Mouse (Mus musculus): Measurements from ENCODE around the gene Hdac1. TPM values are rescaled to one million over a fixed set of nuclear protein-coding genes. Genes with fewer than 3 reads are reported as not detected.

Gene Hdac1
- total and polyA plus RNA-seq, 2 experiments from 2014 or later: 38.0 to 56.6 TPM

GRCm38 (mm10) chr4:129563718-129564117 lies 21.2 kb upstream of the Hdac1 start:
- Histone ChIP-seq H3K36me3 (ENCODE audit: insufficient read depth, low read length) (no peaks in the 10 kb centered on the region), H3K4me1 (ENCODE audit: insufficient read depth, low read length) (no peaks in the 10 kb centered on the region), H3K27ac (no peak overlapping the region), H3K9ac (replicated peaks; ENCODE audit: low read length) (no peak overlapping the region), H3K4me2 (ENCODE audit: low read depth, low read length) (no peak overlapping the region), H3K27me3 (ENCODE audit: insufficient read depth, low read length) (no peaks in the 10 kb centered on the region), H3K9me3 (ENCODE audit: low read length) (no peaks in the 10 kb centered on the region), H3K4me3 (ENCODE audit: low read length) (no peak overlapping the region)
- ATAC-seq: no peak
- no peak for DNase-seq (ENCODE audit: low spot score)
- 70% methylated on average over 8 of the region's 8 CpGs for WGBS
- no peak for TF ChIP-seq CTCF (IDR thresholded peaks at IDR 0.05; ENCODE audit: low read depth)

GRCm38 (mm10) chr4:129561184-129561583 lies 18.7 kb upstream of the Hdac1 start:
- DNase-seq (ENCODE audit: low spot score) (no peak), ATAC-seq (no peak)
- no peak for TF ChIP-seq CTCF (IDR thresholded peaks at IDR 0.05; ENCODE audit: low read depth)
- no peaks in the 10 kb centered on the region for H3K9me3 ChIP-seq (ENCODE audit: low read length)
- H3K27me3 ChIP-seq (ENCODE audit: insufficient read depth, low read length): no peaks in the 10 kb centered on the region
- H3K4me2 ChIP-seq (ENCODE audit: low read depth, low read length): no peak overlapping the region
- no peaks in the 10 kb centered on the region for H3K36me3 ChIP-seq (ENCODE audit: insufficient read depth, low read length)
- WGBS: 93% methylated on average over 5 of the region's 5 CpGs
- H3K4me3 ChIP-seq (ENCODE audit: low read length): no peak overlapping the region
- H3K27ac ChIP-seq: no peak overlapping the region
- no peaks in the 10 kb centered on the region for H3K4me1 ChIP-seq (ENCODE audit: insufficient read depth, low read length)
- no peak overlapping the region for H3K9ac ChIP-seq (replicated peaks; ENCODE audit: low read length)

DNA sequence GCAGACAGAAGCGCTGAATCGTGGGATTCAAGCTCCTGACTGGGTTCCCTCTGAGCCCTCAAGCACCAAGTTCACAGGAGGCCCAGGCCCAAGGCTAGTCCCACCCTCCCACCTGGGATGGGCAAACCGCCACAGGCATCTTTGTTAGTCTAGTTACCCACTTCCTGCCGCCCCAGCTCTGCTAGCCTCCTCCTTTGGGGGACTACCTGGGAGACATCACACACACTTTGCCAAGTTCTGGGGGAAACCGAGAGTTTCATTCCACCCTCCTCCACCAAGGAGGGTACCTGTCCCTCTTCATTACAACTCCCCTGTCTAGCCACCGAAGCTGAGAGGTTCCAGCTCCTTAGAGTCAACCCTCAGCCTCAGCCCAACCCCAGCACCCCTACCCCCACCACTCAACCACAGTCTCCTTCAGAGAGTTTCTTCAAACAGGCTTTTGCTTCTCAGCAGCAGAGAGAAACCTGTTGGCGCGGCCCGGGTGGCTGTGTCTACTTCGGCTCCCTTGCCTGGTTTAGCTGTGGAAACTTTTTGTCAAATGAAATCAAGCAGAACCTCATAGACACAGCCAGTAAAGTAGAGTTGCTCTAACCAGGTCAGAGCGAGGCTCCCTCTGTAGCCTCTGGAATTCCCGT lies 15.9 kb upstream of the Hdac1 start:
- WGBS: 89% methylated on average over 12 of the region's 12 CpGs

GRCm38 (mm10) chr4:129557256-129557808 lies 14.8 kb upstream of the Hdac1 start:
- TF ChIP-seq CTCF (IDR thresholded peaks at IDR 0.05; ENCODE audit: low read depth): no peak
- 0 out of 2 replicates have a peak, but pooled peaks cover 14% of the 10 kb centered on the region for H3K4me1 ChIP-seq (ENCODE audit: insufficient read depth, low read length)
- no peaks in the 10 kb centered on the region for H3K27me3 ChIP-seq (ENCODE audit: insufficient read depth, low read length)
- ATAC-seq: 0 out of 2 replicates have a peak, but pooled peaks have one; percentile 15
- H3K4me3 ChIP-seq (ENCODE audit: low read length): peak overlapping the region; percentile 41; the same call in 1 of the 2 replicates
- peak overlapping the region; percentile 88; the same call in 1 of the 2 replicates for H3K4me2 ChIP-seq (ENCODE audit: low read depth, low read length)
- H3K36me3 ChIP-seq (ENCODE audit: insufficient read depth, low read length): no peaks in the 10 kb centered on the region
- WGBS: 85% methylated on average over 9 of the region's 9 CpGs
- no peaks in the 10 kb centered on the region for H3K9me3 ChIP-seq (ENCODE audit: low read length)
- no peak overlapping the region for H3K9ac ChIP-seq (replicated peaks; ENCODE audit: low read length)
- no peak for DNase-seq (ENCODE audit: low spot score)
- H3K27ac ChIP-seq: peak overlapping the region; percentile 82

More for the DNA sequence above, 15.9 kb upstream of the Hdac1 start:
- no peak for TF ChIP-seq CTCF (IDR thresholded peaks at IDR 0.05; ENCODE audit: low read depth)
- Histone ChIP-seq H3K36me3 (ENCODE audit: insufficient read depth, low read length) (no peaks in the 10 kb centered on the region), H3K9ac (replicated peaks; ENCODE audit: low read length) (no peak overlapping the region), H3K4me1 (ENCODE audit: insufficient read depth, low read length) (0 out of 2 replicates have a peak, but pooled peaks cover 14% of the 10 kb centered on the region), H3K4me2 (ENCODE audit: low read depth, low read length) (no peak overlapping the region), H3K9me3 (ENCODE audit: low read length) (no peaks in the 10 kb centered on the region), H3K27ac (no peak overlapping the region), H3K27me3 (ENCODE audit: insufficient read depth, low read length) (no peaks in the 10 kb centered on the region), H3K4me3 (ENCODE audit: low read length) (no peak overlapping the region)
- no peak for ATAC-seq
- DNase-seq (ENCODE audit: low spot score): no peak

DNA sequence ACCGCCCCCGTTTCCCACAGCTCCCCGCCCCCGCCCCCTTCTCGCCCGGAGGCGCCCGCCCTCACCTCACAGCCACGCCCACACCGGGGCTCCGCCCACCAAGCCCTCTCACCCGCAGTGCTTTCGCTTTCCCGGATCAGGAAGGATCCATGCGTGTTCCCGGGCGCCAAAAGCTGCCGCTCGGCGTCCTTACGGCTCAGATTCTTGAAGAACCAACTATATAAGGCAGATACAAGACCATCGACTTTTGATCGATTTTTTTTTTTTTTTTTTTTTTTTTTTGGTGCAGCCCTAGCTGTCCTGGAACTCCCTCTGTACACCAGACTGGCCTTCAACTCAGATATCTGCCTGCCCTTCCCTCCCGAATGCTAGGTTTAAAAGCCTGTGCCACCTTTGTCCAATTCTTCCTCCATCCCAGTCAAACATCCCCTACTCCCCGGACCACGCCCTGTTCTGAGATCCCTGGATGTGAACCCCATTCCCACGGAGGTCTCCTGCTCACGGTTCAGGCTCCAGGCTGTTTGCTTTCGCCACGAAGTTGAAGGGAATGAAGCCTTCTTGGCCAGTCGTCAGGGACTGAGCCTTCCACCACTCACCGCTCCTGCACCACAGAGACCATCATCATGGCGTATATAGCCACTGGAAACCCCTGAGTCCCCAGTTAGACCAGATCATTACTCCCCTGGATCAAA lies 14.2 kb upstream of the Hdac1 start:
- H3K4me2 ChIP-seq (ENCODE audit: low read depth, low read length): peak overlapping the region; percentile 88
- peak; percentile 94 for DNase-seq (ENCODE audit: low spot score)
- no peaks in the 10 kb centered on the region for H3K27me3 ChIP-seq (ENCODE audit: insufficient read depth, low read length)
- H3K9ac ChIP-seq (replicated peaks; ENCODE audit: low read length): peak overlapping the region; percentile 58
- H3K9me3 ChIP-seq (ENCODE audit: low read length): no peaks in the 10 kb centered on the region
- no peaks in the 10 kb centered on the region for H3K36me3 ChIP-seq (ENCODE audit: insufficient read depth, low read length)
- peak overlapping the region; percentile 82 for H3K27ac ChIP-seq
- TF ChIP-seq CTCF (IDR thresholded peaks at IDR 0.05; ENCODE audit: low read depth): no peak
- H3K4me3 ChIP-seq (ENCODE audit: low read length): peak overlapping the region; percentile 41
- WGBS: 7% methylated on average over 32 of the region's 33 CpGs
- 0 out of 2 replicates have a peak, but pooled peaks cover 14% of the 10 kb centered on the region for H3K4me1 ChIP-seq (ENCODE audit: insufficient read depth, low read length)
- ATAC-seq: peak; percentile 83

- Histone ChIP-seq H3K36me3 (ENCODE audit: insufficient read depth, low read length) (no peaks in the 10 kb centered on the region), H3K27me3 (ENCODE audit: insufficient read depth, low read length) (no peaks in the 10 kb centered on the region), H3K4me2 (ENCODE audit: low read depth, low read length) (peak overlapping the region; percentile 88), H3K4me1 (ENCODE audit: insufficient read depth, low read length) (0 out of 2 replicates have a peak, but pooled peaks cover 14% of the 10 kb centered on the region), H3K4me3 (ENCODE audit: low read length) (peak overlapping the region; percentile 41), H3K9ac (replicated peaks; ENCODE audit: low read length) (peak overlapping the region; percentile 58), H3K9me3 (ENCODE audit: low read length) (no peaks in the 10 kb centered on the region), H3K27ac (peak overlapping the region; percentile 82)
- TF ChIP-seq CTCF (IDR thresholded peaks at IDR 0.05; ENCODE audit: low read depth): no peak
- peak; percentile 77 for ATAC-seq
- DNase-seq (ENCODE audit: low spot score): peak; percentile 22
- under 1% methylated on average over 24 of the region's 24 CpGs for WGBS
Observed at GRCm38 (mm10) chr4:129555862-129556531, 13.5 kb upstream of the Hdac1 start.

All from hindbrain, postnatal 0 days (tissue).